Mouse (Mus musculus): ENCODE measurements around the gene Krtap2-4. TPM values are rescaled to one million over a fixed set of nuclear protein-coding genes. Genes with fewer than 3 reads are reported as not detected.

Gene Krtap2-4
- not detected for polyA plus RNA-seq (2017; shearing (Covaris generic))

GRCm38 (mm10) chr11:99614796-99615363, at the start of gene Krtap2-4:
Gene Krtap2-4, minus strand, starts transcription at chr11:99614846.

GRCm38 (mm10) chr11:99658467-99659010, 43.9 kb upstream of the Krtap2-4 start, which contains the start of gene Gm11563:
Gene Gm11563, minus strand, starts transcription at chr11:99658960.

GRCm38 (mm10) chr11:99650136-99650535, 35.5 kb upstream of the Krtap2-4 start, which contains the start of gene Gm11555:
Gene Gm11555, minus strand, starts transcription at chr11:99650236.

GRCm38 (mm10) chr11:99643635-99644139, 29.0 kb upstream of the Krtap2-4 start, which contains the start of gene Krtap4-7:
Gene Krtap4-7, minus strand, starts transcription at chr11:99644089.

GRCm38 (mm10) chr11:99634653-99635134, 20.0 kb upstream of the Krtap2-4 start, which contains the start of gene Krtap4-2:
Gene Krtap4-2, minus strand, starts transcription at chr11:99635084.

GRCm38 (mm10) chr11:99628138-99628537, 13.5 kb upstream of the Krtap2-4 start, which contains the start of gene Krtap4-1:
Gene Krtap4-1, minus strand, starts transcription at chr11:99628238.

GRCm38 (mm10) chr11:99620335-99620734, 5.7 kb upstream of the Krtap2-4 start, which contains the start of gene Gm11562:
Gene Gm11562, minus strand, starts transcription at chr11:99620435.

GRCm38 (mm10) chr11:99610089-99610488, 4.6 kb downstream of the Krtap2-4 start, which contains the start of gene Gm11937:
Gene Gm11937, minus strand, starts transcription at chr11:99610189.

GRCm38 (mm10) chr11:99603208-99603607, 11.4 kb downstream of the Krtap2-4 start, which contains the start of gene Gm11938:
Gene Gm11938, minus strand, starts transcription at chr11:99603308.

GRCm38 (mm10) chr11:99597742-99598141, 16.9 kb downstream of the Krtap2-4 start, which contains the start of gene Krtap9-3:
Gene Krtap9-3, minus strand, starts transcription at chr11:99598105.

GRCm38 (mm10) chr11:99590981-99591380, 23.7 kb downstream of the Krtap2-4 start, which contains the start of gene Krtap1-3:
Gene Krtap1-3, minus strand, starts transcription at chr11:99591339.

GRCm38 (mm10) chr11:99583245-99583704, 31.4 kb downstream of the Krtap2-4 start, which contains the start of gene Krtap1-4:
Gene Krtap1-4, minus strand, starts transcription at chr11:99583654.

GRCm38 (mm10) chr11:99580636-99581035, 34.0 kb downstream of the Krtap2-4 start, which contains the start of gene Krtap1-5:
Gene Krtap1-5, minus strand, starts transcription at chr11:99581016.

GRCm38 (mm10) chr11:99566530-99566929, 48.1 kb downstream of the Krtap2-4 start, which contains the start of gene Krtap3-1:
Gene Krtap3-1, minus strand, starts transcription at chr11:99566630.

Other genes starting within 250 kb of the Krtap2-4 start
- not detected for gene Krt28, start 239.9 kb downstream of the Krtap2-4 start, polyA plus RNA-seq (2017; shearing (Covaris generic))
- gene Krt10, start 225.5 kb downstream of the Krtap2-4 start, polyA plus RNA-seq (2017; shearing (Covaris generic)), result 15.0 TPM
- not detected for gene Krt12, start 192.6 kb downstream of the Krtap2-4 start, polyA plus RNA-seq (2017; shearing (Covaris generic))
- not detected for gene Krt20, start 176.7 kb downstream of the Krtap2-4 start, polyA plus RNA-seq (2017; shearing (Covaris generic))
- not detected for gene Krt23, start 121.7 kb downstream of the Krtap2-4 start, polyA plus RNA-seq (2017; shearing (Covaris generic))
- not detected for gene Krt39, start 93.5 kb downstream of the Krtap2-4 start, polyA plus RNA-seq (2017; shearing (Covaris generic))
- not detected for gene Krt40, start 71.7 kb downstream of the Krtap2-4 start, polyA plus RNA-seq (2017; shearing (Covaris generic))
- not detected for gene Krtap3-3, start 64.0 kb downstream of the Krtap2-4 start, polyA plus RNA-seq (2017; shearing (Covaris generic))
- gene Krtap3-2, start 58.0 kb downstream of the Krtap2-4 start, polyA plus RNA-seq (2017; shearing (Covaris generic)), result not detected
- gene Gm11939, start 55.4 kb downstream of the Krtap2-4 start, polyA plus RNA-seq (2017; shearing (Covaris generic)), result not detected
- not detected for gene Krtap3-1, start 48.2 kb downstream of the Krtap2-4 start, polyA plus RNA-seq (2017; shearing (Covaris generic))
- gene Krtap1-5, start 33.8 kb downstream of the Krtap2-4 start, polyA plus RNA-seq (2017; shearing (Covaris generic)), result not detected
- not detected for gene Krtap1-4, start 31.2 kb downstream of the Krtap2-4 start, polyA plus RNA-seq (2017; shearing (Covaris generic))
- gene Krtap1-3, start 23.5 kb downstream of the Krtap2-4 start, polyA plus RNA-seq (2017; shearing (Covaris generic)), result not detected
- gene Krtap9-3, start 16.7 kb downstream of the Krtap2-4 start, polyA plus RNA-seq (2017; shearing (Covaris generic)), result not detected
- not detected for gene Gm11938, start 11.5 kb downstream of the Krtap2-4 start, polyA plus RNA-seq (2017; shearing (Covaris generic))
- gene Gm11937, start 4.7 kb downstream of the Krtap2-4 start, polyA plus RNA-seq (2017; shearing (Covaris generic)), result not detected
- gene Gm11562, start 5.6 kb upstream of the Krtap2-4 start, polyA plus RNA-seq (2017; shearing (Covaris generic)), result not detected
- not detected for gene Krtap4-1, start 13.4 kb upstream of the Krtap2-4 start, polyA plus RNA-seq (2017; shearing (Covaris generic))
- not detected for gene Krtap4-2, start 20.2 kb upstream of the Krtap2-4 start, polyA plus RNA-seq (2017; shearing (Covaris generic))
- gene Krtap4-7, start 29.2 kb upstream of the Krtap2-4 start, polyA plus RNA-seq (2017; shearing (Covaris generic)), result not detected
- gene Gm11555, start 35.4 kb upstream of the Krtap2-4 start, polyA plus RNA-seq (2017; shearing (Covaris generic)), result not detected
- gene Gm11563, start 44.1 kb upstream of the Krtap2-4 start, polyA plus RNA-seq (2017; shearing (Covaris generic)), result not detected
- gene Krtap4-6, start 51.1 kb upstream of the Krtap2-4 start, polyA plus RNA-seq (2017; shearing (Covaris generic)), result not detected
- gene Gm14190, start 75.9 kb upstream of the Krtap2-4 start, polyA plus RNA-seq (2017; shearing (Covaris generic)), result not detected
- not detected for gene Gm14180, start 119.4 kb upstream of the Krtap2-4 start, polyA plus RNA-seq (2017; shearing (Covaris generic))
- gene Gm11595, start 158.1 kb upstream of the Krtap2-4 start, polyA plus RNA-seq (2017; shearing (Covaris generic)), result not detected
- gene Krtap4-8, start 165.9 kb upstream of the Krtap2-4 start, polyA plus RNA-seq (2017; shearing (Covaris generic)), result not detected
- gene Krtap4-9, start 170.4 kb upstream of the Krtap2-4 start, polyA plus RNA-seq (2017; shearing (Covaris generic)), result not detected
- gene Gm11596, start 178.6 kb upstream of the Krtap2-4 start, polyA plus RNA-seq (2017; shearing (Covaris generic)), result not detected
- gene Gm11569, start 184.1 kb upstream of the Krtap2-4 start, polyA plus RNA-seq (2017; shearing (Covaris generic)), result not detected
- gene Gm11554, start 189.6 kb upstream of the Krtap2-4 start, polyA plus RNA-seq (2017; shearing (Covaris generic)), result not detected
- not detected for gene Krtap4-13, start 195.0 kb upstream of the Krtap2-4 start, polyA plus RNA-seq (2017; shearing (Covaris generic))
- not detected for gene Gm11564, start 200.8 kb upstream of the Krtap2-4 start, polyA plus RNA-seq (2017; shearing (Covaris generic))
- gene 2300003K06Rik, start 223.2 kb upstream of the Krtap2-4 start, polyA plus RNA-seq (2017; shearing (Covaris generic)), result not detected
- gene Krtap4-16, start 236.8 kb upstream of the Krtap2-4 start, polyA plus RNA-seq (2017; shearing (Covaris generic)), result not detected
- gene Gm11568, start 243.1 kb upstream of the Krtap2-4 start, polyA plus RNA-seq (2017; shearing (Covaris generic)), result not detected
- gene Gm11559, start 249.6 kb upstream of the Krtap2-4 start, polyA plus RNA-seq (2017; shearing (Covaris generic)), result not detected

Data from CD4-positive, CD25-positive, alpha-beta regulatory T cell (primary cell).